Mouse (Mus musculus): ENCODE results near the gene C530008M17Rik.

C530008M17Rik gene

DNA sequence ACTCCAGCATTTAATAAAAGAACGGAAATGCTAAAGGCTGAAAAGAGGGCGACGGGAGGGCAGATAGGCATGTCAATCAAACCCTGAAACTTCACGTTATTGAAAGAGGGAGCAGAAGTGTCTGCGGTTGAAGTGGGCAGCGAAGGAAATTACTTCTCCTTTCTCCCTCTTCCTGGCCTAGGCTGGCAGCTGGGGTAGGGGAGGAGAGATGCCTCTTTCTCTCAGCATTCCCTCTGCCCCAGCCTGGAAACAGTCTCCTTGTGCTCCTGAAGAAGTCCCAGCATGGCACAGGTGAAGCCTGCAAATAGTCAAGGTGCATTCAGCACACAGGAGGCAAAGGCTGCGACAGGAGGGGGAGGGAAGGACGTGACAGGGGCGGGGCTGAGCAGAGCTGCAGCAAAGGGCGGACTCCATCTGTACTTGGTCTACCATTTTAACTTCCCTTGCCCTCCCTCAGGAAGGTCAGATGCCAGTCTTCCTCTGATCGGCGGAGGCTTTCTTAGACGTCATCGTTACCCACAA, 122.8 kb downstream of the C530008M17Rik start:
- peak; percentile 8 to 17 for DNase-seq

DNA sequence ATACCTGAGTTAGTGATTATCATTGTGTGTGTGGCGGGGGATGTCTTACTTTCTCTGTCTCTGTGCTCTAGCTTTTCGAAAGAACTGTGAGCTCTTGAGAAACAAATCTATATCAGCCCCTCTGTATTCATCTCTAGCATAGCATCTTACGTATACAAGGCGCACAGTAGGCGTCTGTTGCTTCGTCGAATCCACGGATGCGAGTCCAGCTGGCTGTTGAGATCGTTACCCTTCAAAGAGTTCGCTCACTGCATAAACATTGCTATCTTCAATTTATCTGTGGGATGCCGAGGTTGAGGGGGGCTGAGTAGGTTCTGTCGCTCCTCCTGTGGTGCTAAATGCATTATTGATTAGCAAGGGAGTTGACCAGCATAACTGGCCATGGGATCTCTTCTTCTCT, 125.6 kb downstream of the C530008M17Rik start:
- no peak for DNase-seq

DNA sequence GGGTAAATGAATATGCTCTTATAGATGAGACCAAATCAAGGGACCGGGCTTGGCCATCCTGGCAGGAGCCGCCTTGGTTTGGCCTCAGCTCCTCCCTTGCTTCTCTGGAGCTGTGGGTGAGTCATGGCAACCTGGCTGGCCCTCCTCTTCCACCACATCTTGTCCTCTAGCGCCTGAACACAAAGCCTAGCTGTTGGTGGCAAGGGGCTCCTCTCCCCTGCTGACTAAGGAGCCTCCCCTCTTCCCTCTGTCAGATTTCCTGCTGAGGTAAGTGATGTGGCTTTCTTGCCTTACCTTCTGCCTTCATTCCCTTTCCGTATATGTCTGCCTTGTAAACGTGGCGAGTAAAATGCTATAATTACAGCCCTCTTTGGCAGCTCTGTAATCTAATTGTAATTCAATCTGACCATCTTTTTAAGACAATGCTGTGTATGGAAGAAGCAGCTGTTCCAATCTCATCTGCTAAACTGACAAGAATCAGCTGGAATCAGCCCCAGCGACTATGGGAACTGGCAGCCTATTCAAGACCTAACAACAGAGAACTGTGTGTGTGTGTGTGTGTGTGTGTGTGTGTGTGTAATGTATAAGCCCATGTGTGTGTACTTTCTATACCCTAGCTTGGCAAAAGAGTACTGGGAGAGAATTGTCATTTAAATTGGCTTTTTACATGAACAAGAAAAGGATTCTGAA, 126.2 kb downstream of the C530008M17Rik start:
- DNase-seq, result no peak

DNA sequence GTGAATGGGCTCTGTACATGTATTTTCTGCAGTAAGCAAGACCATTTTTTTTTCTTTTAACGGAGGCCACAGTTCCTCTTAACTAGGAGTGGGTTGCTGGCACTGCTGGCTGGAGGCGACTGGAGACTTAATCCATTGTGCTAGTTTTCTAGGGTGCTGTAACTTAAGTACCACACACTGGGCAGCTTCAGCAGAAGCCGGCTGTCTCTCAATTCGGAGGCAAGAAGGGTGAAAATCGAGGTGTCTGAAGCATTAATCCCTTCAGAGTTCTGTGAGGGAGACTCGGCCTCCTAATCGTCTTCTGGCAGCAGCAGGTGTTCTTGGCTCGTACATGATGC, 126.8 kb downstream of the C530008M17Rik start:
- no peak for DNase-seq

DNA sequence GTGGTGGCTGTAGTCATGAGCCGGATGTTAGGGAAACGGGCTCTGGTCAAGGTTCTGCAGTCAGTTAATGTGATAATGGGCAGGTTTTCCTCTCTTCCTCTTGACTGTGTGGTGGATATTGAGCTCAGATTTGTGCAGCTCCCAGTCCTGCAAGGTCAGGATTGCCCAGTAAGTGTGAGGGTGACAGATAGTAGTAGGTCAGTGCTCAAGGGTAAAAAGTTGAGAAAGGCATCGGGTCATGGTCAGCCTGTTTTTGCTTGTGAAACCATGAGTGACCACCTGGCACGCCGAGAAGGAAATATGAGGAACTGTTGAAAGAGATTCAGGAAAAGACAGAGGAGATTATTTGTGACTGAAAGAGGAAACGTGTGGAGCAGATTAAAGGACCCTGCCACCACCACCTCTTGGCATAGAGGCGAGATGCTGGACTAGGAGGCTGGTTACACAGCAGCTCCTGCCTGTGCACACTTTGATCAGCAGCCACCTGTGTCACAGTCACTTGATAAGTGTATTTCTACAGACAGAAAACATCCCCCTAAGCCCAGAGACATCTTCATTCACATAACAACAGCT, 127.9 kb downstream of the C530008M17Rik start:
- no peak for DNase-seq

DNA sequence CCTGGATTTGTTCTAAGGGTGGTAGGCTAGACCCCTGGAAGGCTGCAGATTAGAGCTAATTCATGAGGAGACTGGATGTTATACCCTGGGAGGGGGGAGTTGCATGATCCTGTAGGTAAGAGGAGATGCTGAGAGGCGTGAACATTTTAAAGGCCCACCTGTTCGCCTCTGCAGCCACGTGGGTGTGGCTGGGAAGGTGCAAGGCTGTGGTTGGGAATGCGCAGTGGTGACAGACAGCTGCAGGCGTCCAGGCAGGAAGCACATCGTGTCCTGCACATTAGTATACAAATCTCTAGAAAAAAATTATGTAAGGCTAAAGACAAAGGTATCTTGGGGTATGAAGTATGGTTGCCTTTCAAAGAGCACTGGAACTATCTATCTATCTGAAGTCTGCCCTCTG, 128.7 kb downstream of the C530008M17Rik start:
- DNase-seq, result no peak

DNA sequence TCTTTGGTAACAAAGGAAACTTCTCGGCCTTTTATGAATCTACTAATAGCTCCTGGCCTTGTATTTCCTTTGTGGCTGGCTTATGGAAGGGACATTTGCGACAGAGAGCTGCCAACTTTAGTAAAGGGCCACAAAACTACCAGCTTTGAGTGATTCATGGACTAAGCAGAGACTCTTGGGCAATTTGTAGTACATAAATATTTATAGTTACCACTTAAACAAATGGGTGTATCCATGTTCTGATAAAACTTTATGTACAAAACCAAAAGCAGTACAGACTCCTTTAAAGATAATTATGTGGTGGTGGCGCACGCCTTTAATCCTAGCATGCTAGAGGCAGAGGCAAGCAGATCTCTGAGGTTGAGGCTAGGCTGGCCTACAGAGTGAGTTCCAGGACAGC, 133.6 kb downstream of the C530008M17Rik start:
- no peak for DNase-seq

DNA sequence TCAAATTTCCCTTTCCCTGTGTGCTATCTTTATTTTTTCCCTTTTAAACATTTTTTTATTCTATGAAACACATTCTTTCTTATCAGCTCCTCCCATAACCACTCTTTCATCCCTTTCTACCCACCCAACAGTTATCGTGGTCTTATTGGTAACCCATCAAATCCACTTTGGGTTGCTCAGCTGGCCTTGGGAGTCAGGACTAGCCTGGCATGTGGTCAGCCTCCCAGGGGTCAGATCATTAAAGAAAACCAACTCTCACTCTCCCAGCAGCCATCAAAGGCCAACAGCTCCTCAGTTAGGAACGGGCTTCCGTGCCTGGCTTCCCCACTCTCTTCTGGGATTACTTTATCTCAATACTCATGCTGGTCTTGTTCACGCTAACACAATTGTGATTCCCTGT, 135.0 kb downstream of the C530008M17Rik start:
- DNase-seq, result no peak

DNA sequence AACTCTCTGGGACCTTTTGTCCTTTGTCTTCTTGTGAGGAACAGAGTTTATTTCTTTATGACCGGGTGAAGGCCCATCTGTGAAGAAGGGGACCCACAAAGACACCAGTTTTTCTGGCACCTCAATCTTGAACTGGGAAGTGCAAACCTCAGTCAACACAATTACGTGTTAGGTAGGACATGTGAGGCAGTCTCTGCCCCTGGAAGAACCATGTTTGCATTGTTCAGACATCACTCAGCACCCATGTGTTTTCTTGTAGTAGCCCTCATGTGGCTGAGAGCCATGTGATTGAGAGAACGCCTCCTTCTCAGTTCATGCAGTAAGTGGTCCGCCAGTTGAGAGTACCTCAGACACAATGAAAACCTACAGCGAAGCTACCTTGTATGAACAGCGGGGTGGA, 136.4 kb downstream of the C530008M17Rik start:
- DNase-seq, result no peak

DNA sequence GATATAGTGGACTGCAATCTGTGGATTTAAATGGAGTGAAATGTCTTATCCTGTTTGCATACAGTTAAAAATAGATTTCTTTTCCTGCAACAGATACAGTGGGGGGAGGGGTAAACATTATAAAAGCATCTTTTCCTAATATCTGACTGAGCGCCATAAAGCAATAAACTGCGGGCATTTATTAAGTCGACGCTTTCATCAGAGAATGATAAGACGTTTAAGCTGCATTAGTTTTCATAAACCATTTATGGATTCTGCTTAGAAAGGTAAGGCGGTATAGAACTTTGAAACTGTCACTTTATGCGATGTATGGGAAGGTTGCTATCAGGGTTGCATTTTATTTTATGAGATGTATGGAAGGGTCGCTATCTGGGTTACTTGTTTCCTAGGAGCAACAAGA, 141.7 kb downstream of the C530008M17Rik start:
- no peak for DNase-seq

DNA sequence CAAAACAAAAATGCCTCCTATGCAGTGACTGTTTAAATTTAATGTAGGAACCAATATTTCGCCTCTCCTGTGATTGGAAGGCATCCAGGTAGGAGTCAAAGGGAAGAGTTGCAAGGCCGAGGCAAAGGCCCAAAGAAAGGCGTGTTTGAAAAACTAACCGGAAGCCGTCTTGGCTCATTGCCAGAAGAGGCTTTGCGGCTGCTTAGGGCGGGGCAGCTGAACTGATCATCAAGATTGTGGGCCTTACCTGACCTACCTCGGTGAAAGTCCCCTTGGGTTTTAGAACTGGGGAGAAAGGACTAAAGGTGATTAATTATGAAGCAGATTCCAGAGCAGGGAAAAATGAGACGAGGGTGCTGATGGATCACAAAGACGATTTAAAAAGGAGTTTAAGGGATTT, 143.2 kb downstream of the C530008M17Rik start:
- no peak for DNase-seq

DNA sequence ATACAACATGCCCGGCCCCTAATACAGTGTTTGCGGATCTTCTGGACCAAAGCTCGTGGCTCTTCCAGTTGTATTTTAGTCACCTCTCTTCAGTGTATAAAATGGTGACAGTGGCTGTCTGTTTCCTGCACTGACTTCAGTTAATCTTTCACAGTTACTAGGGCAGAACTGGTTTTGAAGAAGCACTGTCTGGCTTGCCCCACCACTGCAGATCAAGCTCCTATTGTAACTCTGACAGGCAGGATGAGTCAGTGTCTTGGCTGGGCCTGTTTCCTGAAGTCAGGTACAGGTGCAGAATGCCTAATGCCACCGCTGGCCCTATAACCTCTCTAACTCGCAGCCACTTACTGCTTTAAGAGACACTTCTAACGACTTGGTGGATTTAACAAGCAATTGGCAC, 152.7 kb downstream of the C530008M17Rik start:
- DNase-seq, result no peak

DNA sequence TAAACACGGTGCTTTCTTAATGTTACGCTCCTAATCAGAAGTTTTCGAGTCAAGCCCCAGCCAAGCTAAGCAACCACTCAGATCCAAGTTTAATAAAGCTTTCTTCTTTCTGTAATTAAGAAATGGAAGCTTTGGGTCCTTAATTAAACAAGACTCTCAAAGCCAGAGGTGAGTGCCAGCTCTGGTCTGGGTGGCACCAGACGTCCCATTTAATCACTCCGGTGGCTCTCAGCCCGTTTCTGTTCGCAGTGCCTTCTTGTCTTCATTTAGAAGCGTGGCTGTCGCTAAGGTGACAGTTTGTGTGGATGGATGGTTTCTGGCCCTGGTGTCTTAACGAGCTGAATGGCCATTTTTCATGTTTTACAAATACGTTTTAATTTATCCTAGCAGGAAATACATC, 158.7 kb downstream of the C530008M17Rik start:
- DNase-seq, result no peak

DNA sequence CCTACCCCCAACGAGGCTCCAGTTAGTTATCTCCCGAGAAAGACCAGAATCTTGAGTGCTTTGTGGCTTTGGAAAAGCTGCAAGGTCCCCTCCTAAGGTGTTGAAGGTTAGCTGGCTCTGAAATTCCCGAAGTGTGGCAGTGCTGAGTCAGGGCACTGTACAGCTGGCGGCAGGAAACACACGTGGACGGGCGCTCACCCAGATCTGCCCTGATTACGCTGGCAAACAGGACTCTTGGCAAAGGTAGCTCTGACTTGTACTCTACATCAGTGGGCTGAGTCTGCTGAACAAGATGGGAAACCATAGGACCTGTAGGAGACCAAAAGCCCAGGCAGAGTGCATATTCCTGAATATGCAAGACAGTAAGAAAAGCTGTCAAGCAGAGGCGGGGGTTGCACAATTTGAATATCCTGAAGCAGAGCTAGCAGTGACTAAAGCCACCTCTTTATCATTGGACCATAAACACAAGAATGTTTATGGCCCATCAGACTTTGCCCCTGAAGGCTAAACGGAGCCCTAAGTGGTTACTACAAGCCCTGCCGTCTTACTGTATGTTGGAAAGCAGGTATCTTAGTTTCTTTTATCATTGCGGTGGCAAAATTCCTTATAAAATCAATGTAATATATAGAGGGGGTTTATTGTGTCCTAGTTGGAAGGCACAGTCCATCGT, 159.6 kb downstream of the C530008M17Rik start:
- no peak for DNase-seq

DNA sequence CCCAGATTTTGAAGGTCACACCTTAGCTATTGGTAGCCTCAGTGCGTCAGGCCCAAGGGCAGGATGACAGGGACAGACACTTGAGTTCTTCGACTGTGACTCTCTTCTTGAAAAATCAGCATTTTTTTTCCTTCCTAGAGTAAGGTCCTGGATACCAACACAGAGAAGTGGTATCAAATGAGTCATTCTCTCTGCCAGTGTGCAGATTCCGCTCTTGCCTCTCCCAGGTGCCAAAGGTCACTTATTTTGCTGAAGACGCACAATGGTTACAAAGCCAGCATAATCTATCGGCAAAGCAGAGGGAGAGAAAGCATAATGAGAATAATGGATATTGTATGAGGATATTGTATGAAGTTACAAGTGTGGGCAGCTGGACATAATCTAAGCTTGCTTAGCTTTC, 160.4 kb downstream of the C530008M17Rik start:
- no peak for DNase-seq

DNA sequence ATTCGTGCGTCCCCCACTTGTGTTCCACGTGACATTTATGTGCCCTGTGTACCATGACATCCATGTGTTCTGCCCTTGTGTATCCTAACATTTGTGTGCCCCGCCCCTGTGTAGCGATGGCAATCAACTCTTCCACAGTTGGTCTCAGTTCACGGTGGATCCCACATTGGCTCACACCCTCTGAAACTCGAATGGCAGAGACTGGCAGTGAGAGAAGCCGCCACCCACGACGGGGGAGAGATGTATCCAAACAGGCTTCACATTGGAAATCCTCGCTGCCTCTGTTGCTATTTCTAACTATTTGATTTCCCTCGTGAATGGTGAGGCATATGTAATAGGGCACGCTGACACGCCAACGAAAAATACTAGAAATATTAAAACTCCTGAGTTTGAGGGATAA, 161.4 kb downstream of the C530008M17Rik start:
- DNase-seq, result no peak

DNA sequence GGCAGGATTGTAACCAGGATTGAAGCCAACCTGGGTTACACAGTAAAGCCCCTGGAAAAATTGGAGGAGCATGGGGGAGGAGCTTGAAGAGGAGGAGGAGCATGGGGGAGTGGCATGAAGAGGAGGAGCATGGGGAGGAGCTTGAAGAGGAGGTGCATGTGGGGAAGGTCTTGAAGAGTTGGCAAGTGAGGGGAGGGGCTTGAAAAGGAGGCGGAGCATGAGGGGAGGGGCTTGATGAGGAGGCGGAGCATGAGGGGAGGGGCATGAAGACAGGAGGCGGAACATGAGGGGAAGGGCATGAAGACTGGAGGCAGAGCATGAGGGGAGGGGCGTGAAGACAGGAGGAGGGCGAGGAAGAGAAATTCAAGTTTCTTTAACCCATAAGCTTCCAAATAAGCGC, 162.5 kb downstream of the C530008M17Rik start:
- peak in 1 of 2 experiments; percentile 4 for DNase-seq

DNA sequence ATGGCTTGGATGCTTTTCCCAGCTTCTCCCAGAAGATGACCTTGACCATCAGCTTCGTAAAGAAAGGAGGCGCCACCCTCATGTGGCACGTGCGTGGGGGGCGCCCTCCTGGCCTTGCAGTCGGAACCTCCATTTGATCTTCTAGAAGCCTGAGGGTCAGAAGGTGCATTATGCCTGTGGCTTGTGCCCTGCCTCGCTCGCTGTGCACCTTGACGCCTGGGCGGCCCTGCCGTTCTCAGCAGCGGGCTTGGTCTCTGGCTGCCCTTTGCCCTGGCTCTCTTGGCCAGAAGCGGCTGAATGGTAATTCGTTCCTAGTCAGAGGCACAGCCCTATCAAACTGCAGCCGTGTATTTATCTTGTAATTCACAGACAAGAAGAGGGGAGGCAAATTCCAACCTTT, 165.8 kb downstream of the C530008M17Rik start:
- no peak for DNase-seq

DNA sequence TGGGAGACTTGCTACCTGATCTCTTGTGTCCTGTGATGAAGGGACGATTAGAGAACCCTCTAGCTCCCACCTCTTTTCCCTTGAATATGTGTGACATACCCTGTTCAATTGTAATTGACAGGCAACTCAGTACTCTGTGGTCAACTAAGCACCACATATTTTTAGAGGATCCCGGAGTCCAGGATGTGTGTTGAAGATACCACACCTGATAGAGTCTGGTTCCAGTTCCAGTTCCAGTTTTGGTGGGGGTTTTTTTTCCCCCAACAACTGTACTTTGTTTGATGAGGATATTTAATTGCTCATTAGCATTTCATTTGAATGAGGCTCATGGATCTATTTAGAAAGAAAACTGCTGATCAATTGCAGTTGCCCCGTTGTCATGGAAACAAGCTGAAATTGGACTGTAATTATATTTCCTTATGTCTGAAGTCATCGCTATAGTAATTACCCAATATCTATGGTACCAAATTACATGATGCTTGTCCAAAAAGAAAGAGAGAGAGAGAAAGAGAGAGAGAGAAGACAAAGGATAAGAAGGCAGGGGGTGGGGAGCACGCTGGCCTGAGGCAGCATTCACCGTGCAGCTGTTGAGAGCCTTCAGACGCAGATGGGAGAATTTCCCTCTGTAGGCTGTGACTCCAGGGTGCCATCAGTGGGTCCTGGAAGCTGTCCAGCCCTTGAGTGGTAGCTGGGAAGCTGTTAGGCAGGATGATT, 172.4 kb downstream of the C530008M17Rik start:
- no peak for DNase-seq

DNA sequence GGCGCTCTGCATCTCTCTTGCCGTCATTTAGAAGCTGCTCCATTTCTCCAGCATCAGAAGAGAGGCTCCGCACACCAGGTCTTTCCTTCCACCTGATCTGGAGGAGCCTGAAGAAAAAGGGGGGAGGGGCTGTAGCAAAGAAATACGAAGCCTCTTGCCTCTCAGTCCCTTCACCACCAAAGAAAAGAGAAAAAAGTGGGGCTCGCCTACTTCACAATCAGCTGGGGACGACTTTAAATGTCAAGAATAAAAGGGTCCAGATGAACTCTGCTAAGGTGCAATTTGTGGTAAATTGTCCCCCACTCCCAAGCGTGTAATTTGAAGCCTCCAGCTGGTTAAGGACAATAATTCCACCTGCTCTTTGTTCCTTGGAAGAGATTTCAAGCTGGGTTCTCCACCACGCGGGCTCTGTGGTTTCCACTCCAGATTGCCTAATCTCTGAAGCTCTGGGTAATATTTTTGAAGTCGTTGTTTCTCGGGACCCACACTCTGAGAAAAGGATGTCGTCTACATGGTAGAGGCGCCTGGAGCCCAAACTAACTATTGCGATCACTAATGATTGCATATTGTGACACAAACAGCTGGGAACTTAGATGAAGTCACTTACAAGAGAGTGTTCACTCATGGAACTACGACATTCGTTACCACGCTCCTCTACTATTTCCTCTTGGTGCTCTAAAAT, 176.4 kb downstream of the C530008M17Rik start:
- no peak for DNase-seq

DNA sequence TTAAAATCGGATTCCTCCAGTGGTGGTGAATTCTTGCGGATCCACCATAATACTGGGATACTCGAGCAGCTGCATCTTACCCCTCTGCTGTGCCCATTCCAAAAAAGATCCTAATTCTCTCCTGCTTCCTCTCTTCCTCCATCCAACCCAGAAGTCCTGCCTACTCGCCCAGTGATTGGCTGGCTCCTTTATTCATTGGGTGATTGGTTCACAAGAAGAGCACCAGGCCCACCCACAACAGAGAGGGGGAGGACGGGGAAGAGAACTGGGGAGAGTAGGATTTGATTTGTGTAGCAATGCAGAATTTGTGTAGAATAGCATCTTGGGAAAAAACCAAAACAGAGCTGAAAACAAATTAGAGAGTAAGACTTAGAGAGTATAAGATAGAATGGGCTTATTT, 180.7 kb downstream of the C530008M17Rik start:
- DNase-seq, result no peak

DNA sequence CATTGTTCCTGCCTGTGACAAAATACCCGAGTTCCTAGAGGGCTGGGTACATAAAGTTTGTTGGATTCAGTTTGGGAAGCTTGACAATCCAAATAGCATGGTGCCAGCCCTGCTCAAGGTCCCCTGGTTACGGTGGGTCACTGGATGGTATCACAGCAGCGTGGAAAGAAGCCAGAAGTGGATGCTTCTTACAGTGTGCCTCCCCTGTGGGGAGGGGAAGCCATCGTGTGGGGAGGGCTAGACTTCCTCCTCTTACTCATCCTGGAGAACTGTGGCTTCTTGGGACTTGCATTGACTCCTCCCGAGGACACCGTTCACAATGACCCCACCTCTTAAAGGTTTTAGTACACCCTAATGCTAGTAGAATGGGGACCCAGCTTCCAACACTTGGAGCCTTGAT, 183.5 kb downstream of the C530008M17Rik start:
- DNase-seq, result no peak

DNA sequence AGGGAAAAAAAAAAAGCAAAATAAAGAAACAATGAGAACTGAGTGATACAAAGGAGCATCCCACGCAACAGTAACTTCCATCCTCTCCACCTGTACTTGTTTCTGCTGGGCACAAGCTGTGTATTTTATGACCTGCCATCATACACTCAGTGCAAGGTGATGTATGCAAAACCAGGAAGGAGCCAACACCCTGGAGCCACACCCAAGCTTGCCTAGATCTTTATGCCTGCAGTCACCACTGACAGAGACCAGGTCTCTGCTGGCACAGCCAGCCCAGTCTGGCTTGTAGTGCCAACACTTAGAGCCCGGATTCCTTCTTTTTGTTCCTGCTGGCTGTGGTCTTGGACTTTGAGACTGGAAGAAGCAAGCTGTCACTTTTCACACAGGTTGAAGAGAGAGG, 185.5 kb downstream of the C530008M17Rik start:
- no peak for DNase-seq

Measured in thymus, postnatal 36 days (tissue).